Mouse (Mus musculus): Measurements from ENCODE around the gene Mark3.
"Not testable (repeated sequence)": the region's sequence is repeated elsewhere in the genome, so short reads cannot be mapped to it uniquely, and the experiment has no call there.

Mark3 gene

GRCm38 (mm10) chr12:111574074-111574886, at the start of gene Mark3:
TSS of gene Mark3 (plus strand) at chr12:111574523.
- DNase-seq (ENCODE audit: low read depth, low spot score), result peak; percentile 97

- DNase-seq (ENCODE audit: low read depth, low spot score), result no peak
Observed at GRCm38 (mm10) chr12:111524883-111525282, 49.4 kb upstream of the Mark3 start.

GRCm38 (mm10) chr12:111527643-111528281, 46.6 kb upstream of the Mark3 start:
- DNase-seq (ENCODE audit: low read depth, low spot score), result no peak

- DNase-seq (ENCODE audit: low read depth, low spot score), result no peak
Observed at GRCm38 (mm10) chr12:111529192-111529591, 45.1 kb upstream of the Mark3 start.

GRCm38 (mm10) chr12:111533096-111533794, 41.1 kb upstream of the Mark3 start:
- DNase-seq (ENCODE audit: low read depth, low spot score), result no peak

GRCm38 (mm10) chr12:111535281-111535680, 39.0 kb upstream of the Mark3 start:
- no peak for DNase-seq (ENCODE audit: low read depth, low spot score)

GRCm38 (mm10) chr12:111535762-111536161, 38.6 kb upstream of the Mark3 start:
- DNase-seq (ENCODE audit: low read depth, low spot score), result no peak

GRCm38 (mm10) chr12:111536746-111537145, 37.6 kb upstream of the Mark3 start:
- DNase-seq (ENCODE audit: low read depth, low spot score), result no peak

GRCm38 (mm10) chr12:111537341-111537740, 37.0 kb upstream of the Mark3 start:
- no peak for DNase-seq (ENCODE audit: low read depth, low spot score)

- DNase-seq (ENCODE audit: low read depth, low spot score), result peak; percentile 99
Observed at GRCm38 (mm10) chr12:111537796-111538291, 36.5 kb upstream of the Mark3 start, which contains the start of gene Eif5. TSS of gene Eif5 (plus strand) at chr12:111538016.

GRCm38 (mm10) chr12:111538292-111539040, 35.9 kb upstream of the Mark3 start:
- peak; percentile 89 for DNase-seq (ENCODE audit: low read depth, low spot score)

GRCm38 (mm10) chr12:111539041-111539345, 35.3 kb upstream of the Mark3 start:
- peak; percentile 60 for DNase-seq (ENCODE audit: low read depth, low spot score)

GRCm38 (mm10) chr12:111547070-111547469, 27.3 kb upstream of the Mark3 start:
- DNase-seq (ENCODE audit: low read depth, low spot score), result no peak

- no peak for DNase-seq (ENCODE audit: low read depth, low spot score)
Observed at GRCm38 (mm10) chr12:111548555-111549289, 25.6 kb upstream of the Mark3 start.

GRCm38 (mm10) chr12:111550679-111551078, 23.6 kb upstream of the Mark3 start:
- no peak for DNase-seq (ENCODE audit: low read depth, low spot score)

GRCm38 (mm10) chr12:111552342-111552741, 22.0 kb upstream of the Mark3 start:
- no peak for DNase-seq (ENCODE audit: low read depth, low spot score)

GRCm38 (mm10) chr12:111555357-111555756, 19.0 kb upstream of the Mark3 start:
- no peak for DNase-seq (ENCODE audit: low read depth, low spot score)

- not testable (repeated sequence) for DNase-seq (ENCODE audit: low read depth, low spot score)
Observed at GRCm38 (mm10) chr12:111555893-111556292, 18.4 kb upstream of the Mark3 start.

GRCm38 (mm10) chr12:111557538-111557937, 16.8 kb upstream of the Mark3 start:
- no peak for DNase-seq (ENCODE audit: low read depth, low spot score)

GRCm38 (mm10) chr12:111558655-111559054, 15.7 kb upstream of the Mark3 start:
- DNase-seq (ENCODE audit: low read depth, low spot score), result no peak

Measured in CD4-positive, CD25-positive, alpha-beta regulatory T cell, adult 2 months (primary cell).